Mouse (Mus musculus) large intestine, adult 2 months (tissue): ENCODE results near the gene Vwa5b2. TPM values are rescaled to one million over a fixed set of nuclear protein-coding genes. Genes with fewer than 3 reads are reported as not detected.

Experiments
- DNase-seq: peaks from one replicate; pipeline ENCODE4 v3.0.0-alpha.2; 2012; ENCODE audit warnings: low read depth, low spot score
- WGBS: fragments of 180-500 bp; shearing (Covaris S2); methylation state at CpG from one replicate; pipeline ENCODE4 v1.1.7; 2018; 5-methylcytosine and 5-hydroxymethylcytosine counted together
- polyA plus RNA-seq: library from polyadenylated mRNA; depleted of rRNA; stranded (reverse); fragments of >200 nt; gene quantifications from 2 replicates; pipeline ENCODE4 v1.2.3, GENCODE M21; 2012; rRNA removed

Vwa5b2 gene
- 2.2 and 4.6 TPM in 2 replicates for polyA plus RNA-seq

GRCm38 (mm10) chr16:20589366-20589938 is at the start of gene Vwa5b2:
Vwa5b2 (plus strand) TSS chr16:20589471.
- DNase-seq, result no peak
- 1% methylated on average over 24 of the region's 24 CpGs for WGBS

DNA sequence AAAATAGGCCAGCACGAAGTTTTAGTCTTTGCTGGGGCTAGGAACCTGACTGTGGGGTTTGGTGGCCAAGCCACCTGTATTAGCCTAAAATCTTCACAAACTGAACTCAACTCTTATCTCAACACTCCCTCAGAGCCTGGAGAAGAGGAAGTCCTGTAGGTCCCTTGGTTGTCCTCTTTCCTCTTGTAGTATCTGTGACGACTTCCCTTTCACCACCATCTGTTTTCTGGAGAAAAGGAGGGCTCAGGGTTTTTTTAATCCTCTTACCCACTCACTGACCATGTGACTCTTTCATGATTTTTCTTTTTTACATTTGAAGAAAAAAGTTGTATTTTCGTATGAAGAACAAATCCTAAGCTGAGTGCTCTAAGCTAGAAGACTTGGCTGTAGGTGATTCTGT is 49.6 kb upstream of the Vwa5b2 start:
- 78% methylated on average over 3 of the region's 3 CpGs for WGBS
- no peak for DNase-seq

- DNase-seq, result no peak
- 50% methylated on average over 4 of the region's 4 CpGs for WGBS
These were observed 48.8 kb upstream of the Vwa5b2 start for GRCm38 (mm10) chr16:20540438-20540837.

- DNase-seq, result no peak
- 94% methylated on average over 10 of the region's 10 CpGs for WGBS
These were observed 43.6 kb upstream of the Vwa5b2 start for GRCm38 (mm10) chr16:20545696-20546095.

GRCm38 (mm10) chr16:20547423-20547822 is 41.8 kb upstream of the Vwa5b2 start:
- 23% methylated on average over 5 of the region's 5 CpGs for WGBS

GRCm38 (mm10) chr16:20548096-20548948 is 40.9 kb upstream of the Vwa5b2 start, which contains the start of gene Abcf3:
Abcf3 (plus strand) TSS chr16:20548577.
- WGBS, result under 1% methylated on average over 56 of the region's 56 CpGs
- peak; percentile 99 for DNase-seq

More at GRCm38 (mm10) chr16:20547423-20547822, 41.8 kb upstream of the Vwa5b2 start:
- no peak for DNase-seq

DNA sequence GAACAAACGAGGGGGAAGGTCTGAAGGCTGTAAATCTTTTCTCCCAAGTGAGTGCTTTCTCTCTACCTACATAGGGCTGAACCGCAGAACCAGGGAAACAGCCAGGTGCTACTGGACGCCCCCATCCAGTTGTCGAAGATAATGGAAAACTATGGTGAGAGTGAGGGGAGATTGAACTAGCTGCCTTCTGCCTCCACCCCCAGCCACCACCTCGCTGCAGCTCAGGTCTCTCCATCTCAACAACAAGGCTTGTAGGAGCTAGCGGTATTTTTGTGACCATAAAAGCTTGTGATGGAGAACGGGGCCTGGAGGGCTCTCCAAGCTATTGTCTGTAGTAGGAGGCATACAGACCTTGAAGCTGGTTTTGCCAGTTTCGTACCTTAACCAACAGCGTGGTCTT is 40.1 kb upstream of the Vwa5b2 start:
- 32% methylated on average over 9 of the region's 9 CpGs for WGBS

GRCm38 (mm10) chr16:20551691-20552090 is 37.6 kb upstream of the Vwa5b2 start:
- DNase-seq, result no peak
- WGBS, result 98% methylated on average over 5 of the region's 5 CpGs

More for the DNA sequence above, 40.1 kb upstream of the Vwa5b2 start:
- no peak for DNase-seq

GRCm38 (mm10) chr16:20552594-20552993 is 36.7 kb upstream of the Vwa5b2 start:
- DNase-seq, result no peak
- 50% methylated on average over 1 of the region's 1 CpGs for WGBS

DNA sequence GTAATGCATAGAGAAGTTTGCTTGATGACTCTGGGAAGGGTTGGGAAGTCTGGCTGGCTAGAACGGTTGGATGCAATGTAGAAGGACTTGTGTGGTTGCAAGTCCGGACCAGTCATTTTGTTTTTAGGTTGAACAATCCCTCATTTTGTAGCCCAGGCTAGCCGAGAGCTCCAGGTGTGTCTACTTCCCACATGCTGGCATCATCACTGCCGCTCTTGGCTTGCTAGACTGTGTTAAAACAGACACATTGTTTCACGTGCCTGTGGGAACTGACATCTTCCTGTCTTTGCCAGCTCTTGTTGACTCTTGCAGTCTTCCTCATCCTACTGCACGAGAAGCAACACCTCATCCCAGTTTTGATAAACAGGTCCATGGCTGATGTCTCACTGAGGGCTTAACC is 34.3 kb upstream of the Vwa5b2 start:
- 84% methylated on average over 6 of the region's 6 CpGs for WGBS
- DNase-seq, result no peak

- no peak for DNase-seq
- WGBS, result 61% methylated on average over 7 of the region's 7 CpGs
These were observed 31.9 kb upstream of the Vwa5b2 start for GRCm38 (mm10) chr16:20557381-20557780.

GRCm38 (mm10) chr16:20565075-20565474 is 24.2 kb upstream of the Vwa5b2 start:
- DNase-seq, result no peak

GRCm38 (mm10) chr16:20589939-20590679 is 838 bp downstream of the Vwa5b2 start:
- DNase-seq, result no peak
- 1% methylated on average over 39 of the region's 39 CpGs for WGBS

More at GRCm38 (mm10) chr16:20565075-20565474, 24.2 kb upstream of the Vwa5b2 start:
- WGBS, result 26% methylated on average over 1 of the region's 1 CpGs

GRCm38 (mm10) chr16:20590680-20591038 is 1.4 kb downstream of the Vwa5b2 start:
- 2% methylated on average over 17 of the region's 17 CpGs for WGBS
- DNase-seq, result no peak

DNA sequence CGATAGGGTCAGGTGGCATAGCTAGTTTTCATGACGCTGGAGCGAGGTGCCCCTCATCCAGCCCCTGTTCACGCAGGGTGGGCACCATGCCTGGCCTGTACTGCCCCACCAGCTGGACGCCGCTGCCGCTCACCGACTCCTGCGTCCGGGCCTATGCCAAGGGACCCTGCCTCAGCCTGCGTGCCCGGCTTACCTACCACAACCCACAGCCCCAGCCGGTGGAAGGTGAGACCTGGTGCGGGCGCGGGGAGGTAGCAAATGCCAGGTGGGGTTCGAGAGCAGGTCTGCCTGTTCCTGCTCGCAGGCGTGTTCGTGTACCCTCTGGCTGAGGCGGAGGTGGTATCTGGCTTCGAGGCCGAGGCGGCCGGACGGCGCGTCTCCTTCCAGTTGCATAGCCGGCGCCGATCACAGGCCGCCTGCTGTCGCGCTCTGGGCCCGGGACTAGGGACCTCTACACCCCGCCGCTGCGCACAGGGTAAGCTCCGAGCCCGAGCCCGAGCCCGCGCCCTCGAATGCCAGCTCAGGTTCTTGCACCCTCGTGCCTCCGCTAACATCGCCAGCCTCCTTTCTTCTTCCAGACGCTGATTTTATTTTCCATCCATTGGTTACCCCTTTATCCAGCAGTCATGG is 1.9 kb downstream of the Vwa5b2 start:
- 5% methylated on average over 48 of the region's 48 CpGs for WGBS

GRCm38 (mm10) chr16:20595060-20595673 is 5.9 kb downstream of the Vwa5b2 start:
- WGBS, result 75% methylated on average over 7 of the region's 7 CpGs
- DNase-seq, result no peak

More for the DNA sequence above, 1.9 kb downstream of the Vwa5b2 start:
- DNase-seq, result no peak

DNA sequence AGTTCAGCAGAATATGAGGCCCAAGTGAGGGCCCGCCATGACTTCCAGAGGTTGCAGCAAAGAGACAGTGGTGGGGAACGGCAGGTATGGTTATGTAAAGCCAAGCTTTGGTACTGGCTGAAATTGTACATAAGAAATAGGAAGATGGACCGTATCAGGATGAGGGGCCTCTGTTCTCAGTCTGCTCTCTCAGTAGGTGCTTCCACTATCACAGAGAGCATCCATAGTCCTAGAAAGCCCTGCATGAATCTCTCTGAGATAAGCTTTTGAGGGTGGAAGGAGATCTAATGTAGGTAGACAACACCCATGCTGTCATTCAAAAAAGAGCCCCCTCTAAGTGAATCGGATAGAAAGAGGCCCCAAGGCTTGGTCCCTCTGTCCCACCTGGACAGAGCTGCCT is 6.5 kb downstream of the Vwa5b2 start:
- WGBS, result 86% methylated on average over 4 of the region's 4 CpGs
- no peak for DNase-seq

- no peak for DNase-seq
- 55% methylated on average over 7 of the region's 7 CpGs for WGBS
These were observed 7.6 kb downstream of the Vwa5b2 start for GRCm38 (mm10) chr16:20596687-20597441.

DNA sequence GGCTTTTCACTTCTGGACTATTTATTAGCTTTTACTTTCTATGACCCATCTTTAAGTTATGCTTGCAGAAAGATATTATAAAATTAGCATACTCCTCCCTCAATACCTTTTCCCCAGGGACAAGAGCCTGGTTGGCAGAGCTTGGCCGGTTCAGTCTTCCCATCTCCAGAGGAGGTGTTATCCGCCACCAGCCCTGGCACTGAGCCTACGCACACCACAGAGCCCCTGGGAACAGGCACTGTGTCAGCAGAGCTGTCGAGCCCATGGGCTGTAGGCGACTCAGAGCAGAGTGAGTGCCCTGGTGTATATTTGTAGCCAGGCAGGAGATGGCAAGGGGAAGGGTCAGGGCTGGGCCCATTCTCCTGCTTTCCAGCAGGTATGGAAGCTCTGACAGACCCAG is 11.2 kb downstream of the Vwa5b2 start:
- WGBS, result 70% methylated on average over 5 of the region's 5 CpGs
- DNase-seq, result no peak
